Mouse (Mus musculus): ENCODE measurements around the gene Gm49510. TPM values are rescaled to one million over a fixed set of nuclear protein-coding genes. Genes with fewer than 3 reads are reported as not detected.
A peak's percentile ranks its signal among the peaks of the same experiment; 100 is the strongest.
"Not testable (repeated sequence)": the region's sequence is repeated elsewhere in the genome, so short reads cannot be mapped to it uniquely, and the experiment has no call there.

Gm49510 gene
- total RNA-seq, 2 experiments from 2014 or later, result not detected

GRCm38 (mm10) chr15:78876258-78876696 lies 23.2 kb upstream of the Gm49510 start:
- peak; percentile 87 to 90 for DNase-seq (ENCODE audit: extremely low spot score in 1 of 2, low spot score in 2 of 2)
- intact Hi-C loops (cut with DNase I), result no loop called here

GRCm38 (mm10) chr15:78876991-78877809 lies 22.3 kb upstream of the Gm49510 start, which contains the start of gene Gga1:
Gene Gga1, plus strand, starts transcription at chr15:78877190.
- intact Hi-C loops (cut with DNase I), result no loop called here
- DNase-seq (ENCODE audit: extremely low spot score in 1 of 2, low spot score in 2 of 2), result peak; percentile 96 to 97

GRCm38 (mm10) chr15:78877810-78878390 lies 21.6 kb upstream of the Gm49510 start:
- no peak for DNase-seq (ENCODE audit: extremely low spot score in 1 of 2, low spot score in 2 of 2)
- intact Hi-C loops (cut with DNase I), result no loop called here

GRCm38 (mm10) chr15:78878792-78879516 lies 20.5 kb upstream of the Gm49510 start:
- intact Hi-C loops (cut with DNase I); DNase-seq (ENCODE audit: extremely low spot score in 1 of 2, low spot score in 2 of 2): not testable (repeated sequence)

GRCm38 (mm10) chr15:78880432-78880831 lies 19.0 kb upstream of the Gm49510 start:
- intact Hi-C loops (cut with DNase I), result no loop called here
- DNase-seq (ENCODE audit: extremely low spot score in 1 of 2, low spot score in 2 of 2), result no peak

- intact Hi-C loops (cut with DNase I), result no loop called here
- no peak for DNase-seq (ENCODE audit: extremely low spot score in 1 of 2, low spot score in 2 of 2)
These were observed 17.6 kb upstream of the Gm49510 start for GRCm38 (mm10) chr15:78881828-78882227.

- intact Hi-C loops (cut with DNase I), result no loop called here
- no peak for DNase-seq (ENCODE audit: extremely low spot score in 1 of 2, low spot score in 2 of 2)
These were observed 10.0 kb upstream of the Gm49510 start for GRCm38 (mm10) chr15:78889401-78889853.

- no peak for DNase-seq (ENCODE audit: extremely low spot score in 1 of 2, low spot score in 2 of 2)
- intact Hi-C loops (cut with DNase I), result no loop called here
These were observed 7.0 kb upstream of the Gm49510 start for GRCm38 (mm10) chr15:78892440-78892839.

GRCm38 (mm10) chr15:78894726-78895125 lies 4.7 kb upstream of the Gm49510 start:
- no peak for DNase-seq (ENCODE audit: extremely low spot score in 1 of 2, low spot score in 2 of 2)

GRCm38 (mm10) chr15:78895741-78896140 lies 3.7 kb upstream of the Gm49510 start:
- DNase-seq (ENCODE audit: extremely low spot score in 1 of 2, low spot score in 2 of 2), result no peak
- intact Hi-C loops (cut with DNase I), result no loop called here

More at GRCm38 (mm10) chr15:78894726-78895125, 4.7 kb upstream of the Gm49510 start:
- intact Hi-C loops (cut with DNase I), result no loop called here

- no peak for DNase-seq (ENCODE audit: extremely low spot score in 1 of 2, low spot score in 2 of 2)
- intact Hi-C loops (cut with DNase I), result no loop called here
These were observed 3.3 kb upstream of the Gm49510 start for GRCm38 (mm10) chr15:78896149-78896548.

GRCm38 (mm10) chr15:78897488-78897887 lies 2.0 kb upstream of the Gm49510 start:
- intact Hi-C loops (cut with DNase I), result no loop called here

GRCm38 (mm10) chr15:78898507-78899001 lies 913 bp upstream of the Gm49510 start:
- DNase-seq (ENCODE audit: extremely low spot score in 1 of 2, low spot score in 2 of 2), result no peak
- intact Hi-C loops (cut with DNase I), result no loop called here

More at GRCm38 (mm10) chr15:78897488-78897887, 2.0 kb upstream of the Gm49510 start:
- DNase-seq (ENCODE audit: extremely low spot score in 1 of 2, low spot score in 2 of 2), result no peak

GRCm38 (mm10) chr15:78899740-78900584 lies 495 bp downstream of the Gm49510 start, which contains the start of gene Sh3bp1:
Gene Sh3bp1, plus strand, starts transcription at chr15:78899768.
- intact Hi-C loops (cut with DNase I), result no loop called here
- DNase-seq (ENCODE audit: extremely low spot score in 1 of 2, low spot score in 2 of 2), result peak in 1 of 2 experiments; percentile 86

- DNase-seq (ENCODE audit: extremely low spot score in 1 of 2, low spot score in 2 of 2), result peak in 1 of 2 experiments; percentile 42
- intact Hi-C loops (cut with DNase I), result no loop called here
These were observed 1.3 kb downstream of the Gm49510 start for GRCm38 (mm10) chr15:78900585-78901421.

- intact Hi-C loops (cut with DNase I), result no loop called here
- DNase-seq (ENCODE audit: extremely low spot score in 1 of 2, low spot score in 2 of 2), result no peak
These were observed 1.9 kb downstream of the Gm49510 start for GRCm38 (mm10) chr15:78901422-78901789.

GRCm38 (mm10) chr15:78903243-78903642 lies 3.8 kb downstream of the Gm49510 start:
- DNase-seq (ENCODE audit: extremely low spot score in 1 of 2, low spot score in 2 of 2), result peak; percentile 66 to 80
- intact Hi-C loops (cut with DNase I), result no loop called here

Data from left cerebral cortex, postnatal 10 days (tissue).